Mouse (Mus musculus) layer of hippocampus, adult 8-10 months (tissue): ENCODE measurements at regions not wholly inside any gene's neighbourhood (a gene's known extent, or its start where the extent isn't known, plus 50 kb on each side); places are given as distances from the start of the nearest gene placed in this dataset.
"Not testable (repeated sequence)": the region's sequence is repeated elsewhere in the genome, so short reads cannot be mapped to it uniquely, and the experiment has no call there.

ENCODE experiments used
- DNase-seq, 2 experiments: peaks; one replicate each; pipeline ENCODE4 v3.0.0; 2022; ENCODE audit warnings: low spot score in 2 of 2

DNA sequence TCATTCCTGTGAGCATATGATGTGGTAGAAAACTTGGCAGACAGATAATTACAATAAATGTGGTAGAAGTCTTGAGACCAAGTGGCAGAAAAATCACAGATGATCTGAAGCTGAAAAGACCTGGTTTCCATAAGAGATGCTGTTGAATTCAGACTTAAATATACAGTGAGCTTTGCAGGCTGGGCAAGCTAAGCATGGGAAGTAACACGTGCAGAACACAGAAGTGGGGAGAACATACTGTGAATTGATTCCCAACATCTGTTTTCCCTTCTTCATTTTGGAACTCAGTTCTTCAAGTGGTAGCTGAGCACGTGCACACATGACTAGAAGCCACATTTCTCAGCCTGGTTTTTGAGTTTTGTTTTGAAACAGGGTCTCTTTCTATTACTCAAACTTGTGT lies 157.8 kb downstream of the Mterf1b start:
- no peak for DNase-seq

DNA sequence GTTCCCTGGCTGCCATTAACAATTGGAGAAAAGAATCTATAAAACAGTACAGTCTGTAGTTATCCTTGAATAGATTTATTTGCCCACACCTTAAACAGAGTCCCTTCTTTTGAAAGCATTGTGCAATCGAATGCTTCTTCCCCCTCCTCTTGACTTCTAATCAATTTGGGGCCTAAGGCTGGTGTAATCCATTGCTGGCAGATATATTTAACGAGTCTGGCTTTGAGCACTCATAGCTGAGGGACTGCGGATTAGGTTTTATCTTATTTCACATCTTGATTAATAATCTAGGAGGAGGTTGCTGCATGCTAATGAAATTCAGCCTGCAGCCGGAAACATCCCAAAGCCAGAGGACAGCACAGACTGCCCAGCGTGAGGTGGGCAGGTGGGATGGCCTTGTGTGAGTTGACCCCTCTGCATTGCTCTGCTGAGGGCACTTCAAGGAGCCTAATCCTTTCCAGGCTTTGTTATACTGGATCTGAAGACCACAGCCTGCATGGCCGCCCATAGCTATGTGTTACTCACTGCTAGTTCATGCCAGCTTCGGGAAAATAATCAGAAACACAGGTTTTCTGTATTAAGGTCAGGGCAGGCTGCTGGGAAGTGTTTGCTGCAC lies 163.6 kb downstream of the Mterf1b start:
- no peak for DNase-seq

DNA sequence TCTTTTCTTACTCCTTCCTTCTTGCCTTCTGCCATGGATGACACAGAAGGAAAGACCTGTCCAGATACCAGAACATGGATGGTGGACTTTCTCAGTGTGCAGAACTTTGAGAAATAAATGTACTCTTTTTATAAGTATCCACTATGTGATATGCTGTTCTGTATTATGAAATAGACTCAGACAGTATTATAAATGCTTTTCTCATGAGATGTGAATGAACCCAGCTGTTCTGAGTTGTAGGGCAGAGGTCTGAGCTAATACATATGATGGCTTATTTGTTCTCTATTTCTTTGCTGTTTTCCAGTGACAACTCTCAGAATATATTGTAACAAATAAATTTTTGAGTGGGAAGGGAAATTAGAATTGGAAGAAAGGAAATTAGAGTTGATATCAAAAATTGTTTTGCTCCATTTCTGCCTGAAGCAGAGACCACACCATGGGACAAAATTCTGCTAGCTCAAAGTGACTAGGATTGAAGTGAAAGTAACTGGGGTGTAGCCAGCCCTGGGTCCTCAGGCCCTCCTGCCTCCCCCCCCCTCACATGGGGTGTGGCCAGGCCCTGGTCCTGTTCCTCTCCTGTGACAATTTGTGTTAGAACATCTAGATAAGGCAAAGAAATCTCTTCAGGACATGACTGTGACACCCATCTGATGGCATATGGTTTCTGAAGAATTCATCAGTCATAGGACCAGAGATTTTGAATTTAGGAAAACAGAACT lies 164.5 kb downstream of the Mterf1b start:
- not testable (repeated sequence) for DNase-seq

DNA sequence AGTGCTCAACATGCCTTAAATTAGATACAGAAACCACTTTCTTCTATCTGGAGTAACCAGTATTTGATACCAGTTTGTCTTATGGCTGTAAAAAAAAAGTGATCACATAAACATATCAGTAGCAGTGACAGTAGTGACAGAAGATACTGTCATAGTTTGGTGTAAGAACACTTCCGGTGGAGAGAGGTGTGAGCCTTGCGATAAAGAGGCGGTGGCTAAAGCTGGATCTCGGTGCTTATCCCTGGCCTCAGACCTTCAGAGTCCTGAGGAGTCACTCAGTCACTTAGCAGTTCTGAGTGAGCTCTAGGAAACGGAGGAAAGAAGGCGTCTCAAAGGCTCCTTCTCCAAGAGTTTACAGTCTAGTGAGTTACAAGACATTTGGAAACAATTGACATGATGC lies 169.4 kb downstream of the Mterf1b start:
- not testable (repeated sequence) for DNase-seq

DNA sequence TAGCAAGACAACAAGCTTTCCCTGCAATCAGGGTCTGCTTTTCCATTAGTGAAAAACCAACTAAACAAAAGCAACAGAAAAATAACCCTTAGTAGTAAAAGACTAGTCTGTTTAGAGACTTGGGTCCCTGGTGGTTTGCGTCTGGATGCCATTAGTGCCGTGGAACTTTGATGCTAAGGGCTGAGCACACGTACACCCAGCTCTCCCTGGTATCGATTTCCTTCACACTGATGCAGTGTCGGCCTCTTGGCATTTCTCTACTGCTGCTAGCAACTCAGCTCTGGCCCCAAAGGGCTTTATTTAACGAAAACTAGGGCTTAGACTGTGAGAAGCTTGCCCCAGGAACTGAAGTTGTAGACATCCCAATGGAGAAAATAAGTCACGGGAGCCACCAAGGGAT lies 192.6 kb downstream of the Mterf1b start:
- DNase-seq = not testable (repeated sequence)

DNA sequence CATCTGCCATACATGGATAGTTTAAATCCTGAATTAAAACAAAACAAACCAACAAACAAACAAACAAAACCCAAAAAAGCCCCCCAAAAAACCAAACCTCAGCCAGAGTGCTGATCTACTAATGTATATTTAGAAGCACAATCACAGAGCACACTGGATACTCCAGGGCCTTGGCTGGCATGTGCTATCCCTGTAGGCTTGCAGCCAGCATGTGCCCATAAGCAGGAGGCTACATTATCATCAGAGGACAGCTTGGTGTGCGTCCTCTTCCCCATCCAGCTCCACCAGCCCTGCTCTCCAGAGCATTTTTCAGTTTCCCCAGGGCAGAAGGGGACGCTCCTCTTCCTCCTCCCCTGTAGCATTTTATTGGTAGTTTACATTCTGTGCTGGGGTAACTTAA lies 198.9 kb downstream of the Mterf1b start:
- DNase-seq = no peak

DNA sequence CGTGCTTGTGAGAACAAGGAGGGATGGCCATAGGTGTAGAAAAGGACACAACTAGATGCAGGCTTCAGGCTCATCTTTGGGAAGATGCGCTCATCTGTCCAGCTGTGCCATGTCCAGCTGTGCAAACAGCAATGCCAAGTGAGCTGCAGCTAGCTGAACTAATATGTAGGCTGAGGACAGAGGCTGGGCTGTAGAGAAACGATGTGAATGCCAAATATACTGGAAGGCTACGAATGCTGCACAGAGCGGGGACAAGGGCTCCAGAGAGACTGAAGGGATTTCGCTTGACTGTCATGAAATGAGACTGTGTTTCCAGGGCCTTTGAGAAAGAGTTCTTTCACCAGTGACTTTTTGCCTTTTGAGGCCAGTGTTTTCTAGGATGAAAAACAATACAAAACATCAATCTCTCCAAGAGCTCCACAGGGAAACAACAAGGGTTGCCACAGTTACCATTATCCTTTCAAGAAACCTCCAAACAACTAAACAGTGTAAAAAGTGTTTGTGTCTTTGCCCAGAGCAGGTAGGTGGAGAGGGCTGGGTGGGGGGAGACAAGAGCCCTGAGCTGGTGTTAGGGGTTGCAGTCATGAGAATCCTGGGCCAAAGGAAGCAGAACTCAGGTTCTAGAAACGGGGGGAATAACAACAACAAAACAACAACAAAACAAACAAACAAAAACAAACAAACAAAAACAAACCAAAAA lies 202.3 kb downstream of the Mterf1b start:
- not testable (repeated sequence) for DNase-seq

DNA sequence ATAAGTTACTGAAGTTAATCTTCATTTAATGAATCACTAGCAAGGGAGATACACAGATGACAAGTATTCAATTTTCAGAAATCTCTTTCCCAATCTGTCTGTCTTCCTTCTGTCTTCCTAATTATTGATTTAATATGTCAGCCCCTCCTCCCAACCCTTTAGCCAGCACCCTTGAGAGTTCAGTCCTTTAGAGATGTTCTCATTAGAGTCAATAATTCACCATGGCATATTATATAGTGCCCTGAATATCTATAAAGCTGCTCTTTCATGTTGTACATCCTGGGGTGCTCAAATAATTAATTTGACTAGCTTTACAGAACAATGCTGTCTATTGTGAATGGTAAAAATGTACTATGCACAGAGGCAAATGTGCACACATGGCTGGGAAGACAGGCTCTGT lies 205.9 kb downstream of the Mterf1b start:
- DNase-seq = no peak

DNA sequence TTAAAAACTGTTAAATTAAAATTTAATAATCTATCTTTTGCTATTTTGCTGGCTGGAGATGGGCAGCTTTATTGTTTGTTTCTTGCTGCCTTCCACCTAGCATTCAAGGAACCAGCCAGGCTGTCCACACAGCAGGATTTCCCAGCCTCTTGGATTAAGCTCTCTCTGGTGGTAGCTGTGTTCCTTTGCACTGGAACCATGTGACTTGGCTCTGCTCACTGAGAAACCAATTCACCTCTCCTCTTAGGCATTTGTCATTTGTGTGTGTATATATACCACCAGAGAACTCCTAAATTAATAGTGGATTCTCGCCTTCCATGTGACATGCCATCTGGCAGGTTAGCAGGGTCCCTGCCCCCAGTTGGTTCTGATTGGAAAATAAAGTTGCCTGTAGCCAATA lies 225.6 kb downstream of the Mterf1b start:
- DNase-seq = no peak
